Mouse (Mus musculus): ENCODE data around the gene Orm3.
A peak's percentile ranks its signal among the peaks of the same experiment; 100 is the strongest.

The Orm3 gene

GRCm38 (mm10) chr4:63370897-63371296, 14.9 kb downstream of the Orm3 start:
- DNase-seq (ENCODE audit: low read depth, low spot score), result no peak

- no peak for DNase-seq (ENCODE audit: low read depth, low spot score)
These were observed 15.9 kb downstream of the Orm3 start for GRCm38 (mm10) chr4:63371890-63372289.

GRCm38 (mm10) chr4:63373404-63373803, 17.4 kb downstream of the Orm3 start:
- no peak for DNase-seq (ENCODE audit: low read depth, low spot score)

GRCm38 (mm10) chr4:63374331-63374730, 18.4 kb downstream of the Orm3 start:
- DNase-seq (ENCODE audit: low read depth, low spot score), result peak; percentile 72

- no peak for DNase-seq (ENCODE audit: low read depth, low spot score)
These were observed 19.4 kb downstream of the Orm3 start for GRCm38 (mm10) chr4:63375367-63375766.

GRCm38 (mm10) chr4:63377483-63377882, 21.5 kb downstream of the Orm3 start:
- DNase-seq (ENCODE audit: low read depth, low spot score), result no peak

GRCm38 (mm10) chr4:63382676-63383369, 26.9 kb downstream of the Orm3 start:
- DNase-seq (ENCODE audit: low read depth, low spot score), result no peak

GRCm38 (mm10) chr4:63383474-63383873, 27.5 kb downstream of the Orm3 start:
- no peak for DNase-seq (ENCODE audit: low read depth, low spot score)

GRCm38 (mm10) chr4:63384262-63384661, 28.3 kb downstream of the Orm3 start:
- no peak for DNase-seq (ENCODE audit: low read depth, low spot score)

- DNase-seq (ENCODE audit: low read depth, low spot score), result no peak
These were observed 29.3 kb downstream of the Orm3 start for GRCm38 (mm10) chr4:63385253-63385652.

GRCm38 (mm10) chr4:63385784-63386183, 29.8 kb downstream of the Orm3 start:
- no peak for DNase-seq (ENCODE audit: low read depth, low spot score)

- DNase-seq (ENCODE audit: low read depth, low spot score), result no peak
These were observed 32.1 kb downstream of the Orm3 start for GRCm38 (mm10) chr4:63388029-63388428.

GRCm38 (mm10) chr4:63389121-63389886, 33.3 kb downstream of the Orm3 start:
- DNase-seq (ENCODE audit: low read depth, low spot score), result no peak

- DNase-seq (ENCODE audit: low read depth, low spot score), result no peak
These were observed 34.0 kb downstream of the Orm3 start for GRCm38 (mm10) chr4:63389887-63390528.

- DNase-seq (ENCODE audit: low read depth, low spot score), result no peak
These were observed 35.4 kb downstream of the Orm3 start for GRCm38 (mm10) chr4:63391322-63391721.

- no peak for DNase-seq (ENCODE audit: low read depth, low spot score)
These were observed 42.1 kb downstream of the Orm3 start for GRCm38 (mm10) chr4:63397981-63398537.

- DNase-seq (ENCODE audit: low read depth, low spot score), result no peak
These were observed 43.1 kb downstream of the Orm3 start for GRCm38 (mm10) chr4:63398854-63399609.

GRCm38 (mm10) chr4:63399691-63400270, 43.8 kb downstream of the Orm3 start:
- DNase-seq (ENCODE audit: low read depth, low spot score), result no peak

GRCm38 (mm10) chr4:63400541-63401306, 44.8 kb downstream of the Orm3 start:
- no peak for DNase-seq (ENCODE audit: low read depth, low spot score)

- no peak for DNase-seq (ENCODE audit: low read depth, low spot score)
These were observed 45.7 kb downstream of the Orm3 start for GRCm38 (mm10) chr4:63401620-63402019.
